Mouse (Mus musculus): Measurements from ENCODE around the gene Drc3. TPM values are rescaled to one million over a fixed set of nuclear protein-coding genes. Genes with fewer than 3 reads are reported as not detected.

The Drc3 gene
- total RNA-seq (2021): 1 to 10 TPM; 1.6 to 2.3 TPM

GRCm38 (mm10) chr11:60352559-60353411, at the start of gene Drc3, which contains the start of gene Tom1l2:
Drc3 (plus strand) TSS chr11:60353329.
Tom1l2 (minus strand) TSS chr11:60352905.
- peak; percentile 99 to 100 for DNase-seq
- intact Hi-C loops (cut with DNase I): loop anchor here (2.0 to 5.0 kb wide), 3 partner anchors 45 to 245 kb away; partner anchors contain the start of gene Rai1

- DNase-seq: no peak
- intact Hi-C loops (cut with DNase I): no loop called here
These were observed 49.6 kb upstream of the Drc3 start for GRCm38 (mm10) chr11:60303497-60303896.

- intact Hi-C loops (cut with DNase I): loop anchor here (5.0 kb wide), 1 partner anchor 47 kb away; the partner anchor contains the start of genes Drc3 and Tom1l2
- no peak for DNase-seq
These were observed 47.5 kb upstream of the Drc3 start for GRCm38 (mm10) chr11:60305611-60306010.

GRCm38 (mm10) chr11:60306834-60307233, 46.3 kb upstream of the Drc3 start:
- intact Hi-C loops (cut with DNase I): loop anchor here (5.0 kb wide), 1 partner anchor 45 kb away; the partner anchor contains the start of genes Drc3 and Tom1l2
- DNase-seq: peak; percentile 37 to 63

- peak in 1 of 2 experiments; percentile 29 for DNase-seq
- intact Hi-C loops (cut with DNase I): loop anchor here (5.0 kb wide), 1 partner anchor 45 kb away; the partner anchor contains the start of genes Drc3 and Tom1l2
These were observed 45.7 kb upstream of the Drc3 start for GRCm38 (mm10) chr11:60307375-60307825.

GRCm38 (mm10) chr11:60308061-60308460, 45.1 kb upstream of the Drc3 start:
- no peak for DNase-seq
- intact Hi-C loops (cut with DNase I): loop anchor here (2.0 to 5.0 kb wide), 2 partner anchors 44 to 105 kb away; partner anchors contain the start of genes Drc3 and Tom1l2

- intact Hi-C loops (cut with DNase I): loop anchor here (2.0 to 5.0 kb wide), 2 partner anchors 44 to 104 kb away; partner anchors contain the start of genes Drc3 and Tom1l2
- DNase-seq: no peak
These were observed 44.5 kb upstream of the Drc3 start for GRCm38 (mm10) chr11:60308506-60309116.

- intact Hi-C loops (cut with DNase I): loop anchor here (2.0 to 5.0 kb wide), 2 partner anchors 42 to 103 kb away; partner anchors contain the start of genes Drc3 and Tom1l2
- DNase-seq: no peak
These were observed 43.3 kb upstream of the Drc3 start for GRCm38 (mm10) chr11:60309875-60310274.

- intact Hi-C loops (cut with DNase I): no loop called here
- peak; percentile 87 to 88 for DNase-seq
These were observed 41.9 kb upstream of the Drc3 start for GRCm38 (mm10) chr11:60311025-60311854.

- no peak for DNase-seq
- intact Hi-C loops (cut with DNase I): no loop called here
These were observed 36.9 kb upstream of the Drc3 start for GRCm38 (mm10) chr11:60316250-60316649.

GRCm38 (mm10) chr11:60316883-60317282, 36.2 kb upstream of the Drc3 start:
- no peak for DNase-seq
- intact Hi-C loops (cut with DNase I): no loop called here

- intact Hi-C loops (cut with DNase I): no loop called here
These were observed 35.6 kb upstream of the Drc3 start for GRCm38 (mm10) chr11:60317376-60318102.

GRCm38 (mm10) chr11:60318716-60319115, 34.4 kb upstream of the Drc3 start:
- DNase-seq: no peak
- intact Hi-C loops (cut with DNase I): no loop called here

More at GRCm38 (mm10) chr11:60317376-60318102, 35.6 kb upstream of the Drc3 start:
- no peak for DNase-seq

GRCm38 (mm10) chr11:60319257-60320066, 33.7 kb upstream of the Drc3 start:
- DNase-seq: no peak
- intact Hi-C loops (cut with DNase I): no loop called here

GRCm38 (mm10) chr11:60320426-60321037, 32.6 kb upstream of the Drc3 start:
- intact Hi-C loops (cut with DNase I): no loop called here
- DNase-seq: no peak

GRCm38 (mm10) chr11:60321438-60321837, 31.7 kb upstream of the Drc3 start:
- intact Hi-C loops (cut with DNase I): no loop called here

GRCm38 (mm10) chr11:60323731-60324130, 29.4 kb upstream of the Drc3 start:
- DNase-seq: no peak
- intact Hi-C loops (cut with DNase I): no loop called here

More at GRCm38 (mm10) chr11:60321438-60321837, 31.7 kb upstream of the Drc3 start:
- DNase-seq: no peak

GRCm38 (mm10) chr11:60330551-60330950, 22.6 kb upstream of the Drc3 start:
- intact Hi-C loops (cut with DNase I): no loop called here
- DNase-seq: no peak

Measured in heart, postnatal 10 days (tissue).